Mouse (Mus musculus): ENCODE results near the gene Dock2. TPM values are rescaled to one million over a fixed set of nuclear protein-coding genes. Genes with fewer than 3 reads are reported as not detected.

Dock2 gene
- polyA plus RNA-seq, 1 experiment from 2014 or later: 0.58 TPM

GRCm38 (mm10) chr11:34782516-34783430 lies 919 bp downstream of the Dock2 start:
- no peaks in the 10 kb centered on the region for H3K36me3 ChIP-seq
- no peak overlapping the region for H3K27ac ChIP-seq
- no peak overlapping the region for H3K4me3 ChIP-seq (replicated peaks)
- no peak overlapping the region for H3K4me2 ChIP-seq
- 73% methylated on average over 8 of the region's 8 CpGs for WGBS
- no peaks in the 10 kb centered on the region for H3K27me3 ChIP-seq
- H3K4me1 ChIP-seq (replicated peaks): no peaks in the 10 kb centered on the region
- no peak for ATAC-seq (ENCODE audit: insufficient number of reproducible peaks, insufficient read depth, low FRiP score, low TSS enrichment, low read depth)
- no peak overlapping the region for H3K9ac ChIP-seq (replicated peaks)
- no peaks in the 10 kb centered on the region for H3K9me3 ChIP-seq

GRCm38 (mm10) chr11:34780786-34781185 lies 2.9 kb downstream of the Dock2 start:
- H3K4me1 ChIP-seq (replicated peaks): no peaks in the 10 kb centered on the region

GRCm38 (mm10) chr11:34779966-34780365 lies 3.7 kb downstream of the Dock2 start:
- 85% methylated on average over 4 of the region's 4 CpGs for WGBS

More at GRCm38 (mm10) chr11:34780786-34781185, 2.9 kb downstream of the Dock2 start:
- Histone ChIP-seq H3K27me3 (no peaks in the 10 kb centered on the region), H3K4me3 (replicated peaks) (no peak overlapping the region), H3K9ac (replicated peaks) (no peak overlapping the region), H3K4me2 (no peak overlapping the region), H3K9me3 (no peaks in the 10 kb centered on the region), H3K27ac (no peak overlapping the region), H3K36me3 (no peaks in the 10 kb centered on the region)
- 89% methylated on average over 2 of the region's 2 CpGs for WGBS
- ATAC-seq (ENCODE audit: insufficient number of reproducible peaks, insufficient read depth, low FRiP score, low TSS enrichment, low read depth): no peak

DNA sequence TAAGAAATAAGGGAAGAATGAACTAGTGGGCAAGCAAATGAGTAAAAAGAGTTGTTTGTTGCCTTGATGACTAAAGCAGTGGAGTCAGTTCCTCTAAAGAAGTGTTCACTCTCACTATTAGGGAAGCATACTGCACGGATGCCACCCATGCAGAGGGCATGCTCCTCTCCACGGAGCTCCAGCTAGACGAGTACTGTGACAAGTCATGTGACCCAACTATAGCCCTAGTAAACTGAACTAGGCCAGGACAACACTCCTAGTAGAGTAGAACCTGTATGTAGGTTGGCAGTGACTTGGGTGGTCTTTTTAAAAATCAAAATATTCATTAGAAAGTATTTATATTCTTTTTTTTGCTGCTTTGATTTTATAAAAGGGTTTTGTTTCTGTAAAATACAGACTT lies 5.3 kb downstream of the Dock2 start:
- 84% methylated on average over 3 of the region's 3 CpGs for WGBS
- no peaks in the 10 kb centered on the region for H3K27me3 ChIP-seq
- no peak for ATAC-seq (ENCODE audit: insufficient number of reproducible peaks, insufficient read depth, low FRiP score, low TSS enrichment, low read depth)
- H3K4me3 ChIP-seq (replicated peaks): no peak overlapping the region
- no peak overlapping the region for H3K9ac ChIP-seq (replicated peaks)
- H3K36me3 ChIP-seq: no peaks in the 10 kb centered on the region
- H3K27ac ChIP-seq: no peak overlapping the region
- no peaks in the 10 kb centered on the region for H3K9me3 ChIP-seq
- no peaks in the 10 kb centered on the region for H3K4me1 ChIP-seq (replicated peaks)
- H3K4me2 ChIP-seq: no peak overlapping the region

More at GRCm38 (mm10) chr11:34779966-34780365, 3.7 kb downstream of the Dock2 start:
- Histone ChIP-seq H3K27ac (no peak overlapping the region), H3K9ac (replicated peaks) (no peak overlapping the region), H3K36me3 (no peaks in the 10 kb centered on the region), H3K4me2 (no peak overlapping the region), H3K4me1 (replicated peaks) (no peaks in the 10 kb centered on the region), H3K27me3 (no peaks in the 10 kb centered on the region), H3K4me3 (replicated peaks) (no peak overlapping the region), H3K9me3 (no peaks in the 10 kb centered on the region)
- no peak for ATAC-seq (ENCODE audit: insufficient number of reproducible peaks, insufficient read depth, low FRiP score, low TSS enrichment, low read depth)

DNA sequence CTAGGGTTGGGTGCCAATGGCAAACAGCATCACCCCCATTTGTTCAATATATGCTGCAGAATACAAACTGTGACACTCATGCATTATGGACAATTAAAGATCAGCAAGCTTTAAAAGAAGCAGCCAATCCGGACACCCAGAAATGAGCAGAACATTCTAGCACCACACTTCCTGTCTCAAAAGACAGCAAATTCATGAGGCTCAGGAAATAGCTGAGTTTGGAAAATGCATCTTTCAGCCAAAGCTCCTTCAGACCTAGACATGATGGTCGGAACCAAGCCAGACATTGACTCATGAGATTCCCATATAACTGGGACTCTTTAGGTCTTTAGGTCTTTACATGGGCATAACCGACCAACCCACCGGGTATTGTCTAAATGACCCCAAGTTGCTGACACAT lies 6.2 kb downstream of the Dock2 start:
- H3K4me2 ChIP-seq: no peak overlapping the region
- no peaks in the 10 kb centered on the region for H3K9me3 ChIP-seq
- H3K4me1 ChIP-seq (replicated peaks): no peaks in the 10 kb centered on the region
- no peak overlapping the region for H3K27ac ChIP-seq
- no peak for ATAC-seq (ENCODE audit: insufficient number of reproducible peaks, insufficient read depth, low FRiP score, low TSS enrichment, low read depth)
- H3K27me3 ChIP-seq: no peaks in the 10 kb centered on the region
- no peak overlapping the region for H3K4me3 ChIP-seq (replicated peaks)
- WGBS: 93% methylated on average over 4 of the region's 4 CpGs
- H3K9ac ChIP-seq (replicated peaks): no peak overlapping the region
- no peaks in the 10 kb centered on the region for H3K36me3 ChIP-seq

GRCm38 (mm10) chr11:34776054-34776453 lies 7.6 kb downstream of the Dock2 start:
- Histone ChIP-seq H3K4me1 (replicated peaks) (no peaks in the 10 kb centered on the region), H3K27ac (no peak overlapping the region), H3K9ac (replicated peaks) (no peak overlapping the region), H3K4me2 (no peak overlapping the region), H3K4me3 (replicated peaks) (no peak overlapping the region), H3K9me3 (no peaks in the 10 kb centered on the region), H3K36me3 (no peaks in the 10 kb centered on the region), H3K27me3 (no peaks in the 10 kb centered on the region)
- no peak for ATAC-seq (ENCODE audit: insufficient number of reproducible peaks, insufficient read depth, low FRiP score, low TSS enrichment, low read depth)
- 63% methylated on average over 2 of the region's 2 CpGs for WGBS

DNA sequence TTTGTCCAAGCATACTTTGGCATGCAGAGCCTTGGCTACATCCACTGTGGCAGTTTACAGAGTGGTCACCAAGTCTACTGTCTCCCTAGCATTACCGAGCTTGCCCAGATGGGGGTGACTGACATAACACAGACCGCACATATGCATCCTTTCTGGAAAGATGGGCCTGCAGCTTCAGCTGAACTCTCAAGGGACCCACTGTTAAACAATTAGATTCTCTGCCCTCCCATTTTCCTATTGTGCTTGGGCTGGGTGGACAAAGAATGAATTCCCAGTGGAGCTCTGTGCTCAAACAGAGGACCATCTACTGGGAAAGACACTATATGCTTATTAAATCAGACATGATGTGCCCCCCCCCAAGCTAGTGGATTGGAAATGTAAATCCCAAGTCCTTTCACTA lies 9.1 kb downstream of the Dock2 start:
- no peaks in the 10 kb centered on the region for H3K36me3 ChIP-seq
- H3K4me1 ChIP-seq (replicated peaks): no peaks in the 10 kb centered on the region
- no peaks in the 10 kb centered on the region for H3K9me3 ChIP-seq
- no peak overlapping the region for H3K9ac ChIP-seq (replicated peaks)
- 85% methylated on average over 2 of the region's 2 CpGs for WGBS
- H3K27me3 ChIP-seq: no peaks in the 10 kb centered on the region
- no peak overlapping the region for H3K4me2 ChIP-seq
- H3K4me3 ChIP-seq (replicated peaks): no peak overlapping the region
- H3K27ac ChIP-seq: no peak overlapping the region
- no peak for ATAC-seq (ENCODE audit: insufficient number of reproducible peaks, insufficient read depth, low FRiP score, low TSS enrichment, low read depth)

DNA sequence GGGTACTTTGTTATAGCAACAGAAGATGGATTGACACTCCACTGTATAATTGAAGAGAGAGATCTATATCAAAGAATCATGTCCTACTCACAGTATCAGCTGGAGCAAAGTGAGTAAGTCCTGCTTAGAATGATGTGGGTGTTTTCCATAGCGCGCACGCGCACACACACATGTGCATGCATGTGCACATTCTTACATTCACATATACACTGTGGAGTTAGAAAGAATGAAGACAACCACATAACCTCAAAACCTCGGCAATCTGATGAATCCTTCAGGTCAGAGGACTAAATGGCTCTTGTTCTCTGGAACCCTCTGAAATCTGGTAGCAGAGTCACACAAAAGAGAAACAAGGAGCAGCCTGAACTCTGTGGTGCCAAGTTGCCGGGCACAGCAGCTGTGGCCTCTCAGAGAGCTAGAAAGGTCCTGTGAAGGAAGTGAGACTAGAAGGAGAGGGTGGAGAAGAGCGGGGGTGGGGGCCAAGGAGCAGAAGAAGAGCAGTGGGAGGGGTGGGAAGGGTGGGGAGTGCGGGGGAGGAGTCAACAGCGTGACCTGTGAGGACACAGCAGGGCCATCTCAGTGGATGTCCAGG lies 10.3 kb downstream of the Dock2 start:
- ATAC-seq (ENCODE audit: insufficient number of reproducible peaks, insufficient read depth, low FRiP score, low TSS enrichment, low read depth): no peak
- H3K27ac ChIP-seq: no peak overlapping the region
- WGBS: 88% methylated on average over 9 of the region's 9 CpGs
- H3K4me1 ChIP-seq (replicated peaks): no peaks in the 10 kb centered on the region
- no peaks in the 10 kb centered on the region for H3K9me3 ChIP-seq
- H3K36me3 ChIP-seq: no peaks in the 10 kb centered on the region
- no peak overlapping the region for H3K4me2 ChIP-seq
- no peak overlapping the region for H3K4me3 ChIP-seq (replicated peaks)
- H3K27me3 ChIP-seq: no peaks in the 10 kb centered on the region
- H3K9ac ChIP-seq (replicated peaks): no peak overlapping the region

GRCm38 (mm10) chr11:34771221-34771986 lies 12.3 kb downstream of the Dock2 start:
- Histone ChIP-seq H3K36me3 (no peaks in the 10 kb centered on the region), H3K9ac (replicated peaks) (no peak overlapping the region), H3K9me3 (no peaks in the 10 kb centered on the region), H3K27ac (no peak overlapping the region), H3K4me2 (no peak overlapping the region), H3K27me3 (no peaks in the 10 kb centered on the region), H3K4me3 (replicated peaks) (no peak overlapping the region), H3K4me1 (replicated peaks) (no peaks in the 10 kb centered on the region)
- WGBS: 72% methylated on average over 12 of the region's 12 CpGs
- no peak for ATAC-seq (ENCODE audit: insufficient number of reproducible peaks, insufficient read depth, low FRiP score, low TSS enrichment, low read depth)

DNA sequence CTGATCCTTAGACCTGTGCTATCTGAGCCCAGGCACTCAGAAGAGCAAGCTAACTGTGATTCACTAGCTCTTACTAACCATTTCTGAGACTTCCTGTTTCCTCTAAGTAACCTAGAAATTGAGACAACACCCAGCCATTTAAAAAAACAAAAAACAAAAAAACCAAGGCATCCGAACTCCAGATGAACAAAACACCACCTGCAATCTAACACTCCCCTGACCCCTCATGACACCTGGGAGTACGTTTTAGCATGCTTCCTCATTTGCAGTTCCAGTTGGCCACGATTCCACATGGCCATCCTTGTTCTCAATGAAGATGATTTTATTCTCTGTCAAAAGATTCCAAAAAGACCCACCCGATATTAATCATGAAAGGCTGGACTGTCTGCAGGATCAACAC lies 13.0 kb downstream of the Dock2 start:
- Histone ChIP-seq H3K9ac (replicated peaks) (no peak overlapping the region), H3K4me1 (replicated peaks) (no peaks in the 10 kb centered on the region), H3K27me3 (no peaks in the 10 kb centered on the region), H3K4me2 (no peak overlapping the region), H3K4me3 (replicated peaks) (no peak overlapping the region), H3K9me3 (no peaks in the 10 kb centered on the region), H3K27ac (no peak overlapping the region), H3K36me3 (no peaks in the 10 kb centered on the region)
- WGBS: 72% methylated on average over 4 of the region's 4 CpGs
- ATAC-seq (ENCODE audit: insufficient number of reproducible peaks, insufficient read depth, low FRiP score, low TSS enrichment, low read depth): no peak

DNA sequence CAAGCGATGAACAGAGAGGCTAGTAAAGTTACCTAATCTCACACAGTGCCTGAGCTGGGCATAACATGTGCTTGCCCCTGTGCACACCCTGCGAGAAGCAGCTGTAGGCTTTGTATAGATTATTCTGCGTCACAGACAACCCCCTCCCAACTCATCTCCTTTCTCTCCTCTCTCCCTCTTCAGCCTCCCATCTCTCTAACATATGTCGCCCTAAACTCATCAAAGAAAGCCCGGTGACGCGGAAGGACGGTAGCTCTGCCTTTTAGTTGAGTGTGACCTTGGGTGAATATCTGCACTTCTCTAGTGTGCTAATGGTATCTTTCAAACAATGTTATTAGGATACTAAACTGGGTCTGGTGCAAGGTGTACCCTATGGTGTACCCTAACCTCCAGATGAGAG lies 13.7 kb downstream of the Dock2 start:
- H3K9ac ChIP-seq (replicated peaks): no peak overlapping the region
- H3K27me3 ChIP-seq: no peaks in the 10 kb centered on the region
- no peaks in the 10 kb centered on the region for H3K4me1 ChIP-seq (replicated peaks)
- H3K4me2 ChIP-seq: no peak overlapping the region
- H3K4me3 ChIP-seq (replicated peaks): no peak overlapping the region
- H3K36me3 ChIP-seq: no peaks in the 10 kb centered on the region
- no peaks in the 10 kb centered on the region for H3K9me3 ChIP-seq
- no peak overlapping the region for H3K27ac ChIP-seq
- 92% methylated on average over 8 of the region's 8 CpGs for WGBS
- ATAC-seq (ENCODE audit: insufficient number of reproducible peaks, insufficient read depth, low FRiP score, low TSS enrichment, low read depth): no peak
